Mouse (Mus musculus): ENCODE results near the gene Cacna1h. TPM values are rescaled to one million over a fixed set of nuclear protein-coding genes. Genes with fewer than 3 reads are reported as not detected.

The Cacna1h gene
- polyA plus RNA-seq, 1 experiment from 2014 or later, result 11.3 TPM

DNA sequence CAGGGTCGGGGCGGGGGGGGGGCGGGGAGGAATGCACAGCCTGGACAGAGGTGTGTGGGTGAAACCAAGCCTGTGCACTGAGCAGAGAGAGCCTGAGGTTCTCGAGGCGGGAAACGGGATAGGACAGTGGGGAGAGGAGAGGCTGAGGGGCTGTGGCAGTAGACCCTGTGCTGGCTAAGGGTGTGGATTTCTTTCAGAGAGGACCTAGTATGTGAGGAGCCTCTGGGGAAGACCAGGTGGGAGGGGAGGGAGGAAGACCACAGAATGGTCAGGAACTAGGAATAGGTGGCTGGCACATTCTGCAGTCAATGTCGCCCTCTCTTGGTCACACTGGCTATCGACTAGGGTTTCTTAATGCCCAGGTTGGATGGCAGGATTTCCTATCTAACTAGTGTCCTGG is 36.2 kb upstream of the Cacna1h start:
- no peaks in the 10 kb centered on the region for H3K36me3 ChIP-seq (ENCODE audit: control insufficient read depth, insufficient read depth, low read length)
- WGBS, result 35% methylated on average over 8 of the region's 8 CpGs
- no peak overlapping the region for H3K9ac ChIP-seq (replicated peaks; ENCODE audit: low read length)
- peaks cover 5% of the 10 kb centered on the region for H3K27me3 ChIP-seq (ENCODE audit: control insufficient read depth, insufficient read depth, low read length)
- ATAC-seq (ENCODE audit: low FRiP score, low TSS enrichment), result peak; percentile 53; the same call in 1 of the 2 replicates
- peak; percentile 91 for DNase-seq
- H3K9me3 ChIP-seq (ENCODE audit: control insufficient read depth, low read length), result no peaks in the 10 kb centered on the region
- no peak overlapping the region for H3K4me2 ChIP-seq (ENCODE audit: low read length)
- H3K4me3 ChIP-seq (replicated peaks; ENCODE audit: low read depth, low read length), result no peak overlapping the region
- H3K27ac ChIP-seq (replicated peaks; ENCODE audit: low read depth, low read length), result no peak overlapping the region
- H3K4me1 ChIP-seq (ENCODE audit: control insufficient read depth, insufficient read depth, low read length), result 0 out of 2 replicates have a peak, but pooled peaks cover 3% of the 10 kb centered on the region

DNA sequence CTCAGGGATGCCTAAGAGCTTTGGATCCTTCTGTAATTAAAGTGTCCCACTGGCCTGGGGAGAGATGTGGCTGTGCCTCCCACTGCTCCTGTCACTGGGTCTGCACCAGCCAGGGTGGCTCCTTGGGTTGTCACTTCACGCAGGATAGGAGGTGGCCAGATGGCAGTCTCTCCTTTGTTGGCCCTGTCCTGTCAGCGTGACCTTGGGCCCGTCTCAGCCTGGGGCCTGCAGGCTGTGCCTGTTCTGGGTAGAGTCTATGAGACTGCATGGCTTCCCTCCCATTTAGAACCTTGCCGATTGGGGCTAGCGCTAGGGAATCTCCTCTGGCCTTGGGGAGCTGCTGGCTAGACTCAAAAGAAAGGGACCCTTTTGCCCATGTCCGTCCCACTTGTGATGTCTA is 34.7 kb upstream of the Cacna1h start:
- Histone ChIP-seq H3K36me3 (ENCODE audit: control insufficient read depth, insufficient read depth, low read length) (no peaks in the 10 kb centered on the region), H3K4me2 (ENCODE audit: low read length) (no peak overlapping the region), H3K9me3 (ENCODE audit: control insufficient read depth, low read length) (no peaks in the 10 kb centered on the region), H3K4me1 (ENCODE audit: control insufficient read depth, insufficient read depth, low read length) (no peaks in the 10 kb centered on the region), H3K27ac (replicated peaks; ENCODE audit: low read depth, low read length) (no peak overlapping the region), H3K9ac (replicated peaks; ENCODE audit: low read length) (no peak overlapping the region), H3K4me3 (replicated peaks; ENCODE audit: low read depth, low read length) (no peak overlapping the region), H3K27me3 (ENCODE audit: control insufficient read depth, insufficient read depth, low read length) (peaks cover 4% of the 10 kb centered on the region)
- no peak for ATAC-seq (ENCODE audit: low FRiP score, low TSS enrichment)
- WGBS, result 73% methylated on average over 6 of the region's 6 CpGs
- DNase-seq, result no peak

DNA sequence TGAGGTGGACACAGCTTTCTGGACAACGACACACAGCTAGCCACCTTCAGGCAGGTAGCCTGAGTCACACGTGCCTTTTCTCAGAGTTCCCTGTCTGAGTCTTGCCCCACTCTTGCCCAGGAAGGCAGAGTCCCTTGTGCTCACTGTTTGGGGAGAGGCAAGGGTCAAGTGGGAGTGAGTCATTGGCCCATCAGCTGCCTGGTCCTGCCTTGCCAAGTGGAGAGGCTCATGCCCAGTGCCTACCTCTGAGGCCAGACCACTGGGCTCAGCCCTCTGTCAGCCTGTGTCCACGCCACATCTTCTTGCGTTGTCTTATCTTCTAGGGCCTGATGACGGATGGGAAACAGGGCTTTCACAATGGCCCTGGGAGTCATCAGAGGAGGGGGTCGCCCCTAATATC is 34.2 kb upstream of the Cacna1h start:
- H3K27ac ChIP-seq (replicated peaks; ENCODE audit: low read depth, low read length), result no peak overlapping the region
- ATAC-seq (ENCODE audit: low FRiP score, low TSS enrichment), result no peak
- H3K9ac ChIP-seq (replicated peaks; ENCODE audit: low read length), result no peak overlapping the region
- H3K4me3 ChIP-seq (replicated peaks; ENCODE audit: low read depth, low read length), result no peak overlapping the region
- H3K36me3 ChIP-seq (ENCODE audit: control insufficient read depth, insufficient read depth, low read length), result no peaks in the 10 kb centered on the region
- no peak for DNase-seq
- H3K27me3 ChIP-seq (ENCODE audit: control insufficient read depth, insufficient read depth, low read length), result no peaks in the 10 kb centered on the region; the same call in none of the 2 replicates
- H3K4me2 ChIP-seq (ENCODE audit: low read length), result no peak overlapping the region
- 77% methylated on average over 6 of the region's 6 CpGs for WGBS
- peaks cover under 1% of the 10 kb centered on the region for H3K4me1 ChIP-seq (ENCODE audit: control insufficient read depth, insufficient read depth, low read length)
- H3K9me3 ChIP-seq (ENCODE audit: control insufficient read depth, low read length), result no peaks in the 10 kb centered on the region

DNA sequence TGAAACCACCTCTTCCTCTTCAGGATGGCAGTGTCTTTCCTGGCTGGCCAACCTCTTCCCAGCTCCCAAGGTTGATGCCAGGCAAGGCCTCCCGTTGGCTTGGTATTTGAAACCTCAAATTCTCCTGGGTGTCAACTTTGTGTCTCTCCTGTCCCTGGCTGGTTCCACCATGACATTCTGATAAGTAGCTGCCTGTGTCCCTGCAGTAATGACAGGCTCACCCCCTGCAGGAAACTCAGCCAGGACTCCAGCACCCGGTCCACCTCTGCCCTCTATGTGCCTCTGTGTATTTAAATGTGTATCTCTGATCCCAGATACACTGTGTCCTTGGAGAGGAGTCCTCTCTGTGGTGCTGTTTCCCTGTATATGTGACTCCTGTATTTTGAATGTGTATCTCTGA is 32.7 kb upstream of the Cacna1h start:
- no peak overlapping the region for H3K4me3 ChIP-seq (replicated peaks; ENCODE audit: low read depth, low read length)

DNA sequence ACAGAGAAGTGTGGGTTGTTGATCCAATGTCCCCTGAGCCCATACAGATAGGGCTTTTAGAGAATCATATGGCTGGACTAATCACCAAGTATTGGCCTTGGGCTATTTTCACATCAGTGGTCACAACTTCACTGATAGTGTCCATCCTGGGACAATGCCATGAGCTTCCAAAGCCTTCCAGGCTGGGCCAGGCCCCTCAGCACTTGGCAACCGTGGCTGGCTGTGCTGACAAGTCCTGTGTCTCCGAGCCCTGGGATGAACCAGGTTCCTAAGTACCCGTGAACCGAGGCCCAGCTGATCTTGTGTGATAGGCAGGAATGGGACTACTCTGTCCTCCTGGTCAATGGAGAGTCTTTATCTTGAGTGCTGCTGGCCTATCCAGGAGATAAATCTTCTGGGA is 30.5 kb upstream of the Cacna1h start:
- ATAC-seq (ENCODE audit: low FRiP score, low TSS enrichment) (no peak), DNase-seq (no peak)
- no peaks in the 10 kb centered on the region for H3K27me3 ChIP-seq (ENCODE audit: control insufficient read depth, insufficient read depth, low read length)
- H3K36me3 ChIP-seq (ENCODE audit: control insufficient read depth, insufficient read depth, low read length), result no peaks in the 10 kb centered on the region
- peaks cover 8% of the 10 kb centered on the region for H3K4me1 ChIP-seq (ENCODE audit: control insufficient read depth, insufficient read depth, low read length)
- H3K9ac ChIP-seq (replicated peaks; ENCODE audit: low read length), result no peak overlapping the region
- 80% methylated on average over 4 of the region's 4 CpGs for WGBS
- no peak overlapping the region for H3K4me3 ChIP-seq (replicated peaks; ENCODE audit: low read depth, low read length)
- H3K4me2 ChIP-seq (ENCODE audit: low read length), result no peak overlapping the region
- no peaks in the 10 kb centered on the region for H3K9me3 ChIP-seq (ENCODE audit: control insufficient read depth, low read length)
- H3K27ac ChIP-seq (replicated peaks; ENCODE audit: low read depth, low read length), result no peak overlapping the region

More for the DNA sequence above, 32.7 kb upstream of the Cacna1h start:
- 89% methylated on average over 2 of the region's 2 CpGs for WGBS
- no peak overlapping the region for H3K4me2 ChIP-seq (ENCODE audit: low read length)
- H3K27me3 ChIP-seq (ENCODE audit: control insufficient read depth, insufficient read depth, low read length), result no peaks in the 10 kb centered on the region
- DNase-seq, result no peak
- no peaks in the 10 kb centered on the region for H3K9me3 ChIP-seq (ENCODE audit: control insufficient read depth, low read length)
- no peaks in the 10 kb centered on the region for H3K36me3 ChIP-seq (ENCODE audit: control insufficient read depth, insufficient read depth, low read length)
- no peak overlapping the region for H3K27ac ChIP-seq (replicated peaks; ENCODE audit: low read depth, low read length)
- peaks cover 8% of the 10 kb centered on the region for H3K4me1 ChIP-seq (ENCODE audit: control insufficient read depth, insufficient read depth, low read length)
- ATAC-seq (ENCODE audit: low FRiP score, low TSS enrichment), result no peak
- no peak overlapping the region for H3K9ac ChIP-seq (replicated peaks; ENCODE audit: low read length)

DNA sequence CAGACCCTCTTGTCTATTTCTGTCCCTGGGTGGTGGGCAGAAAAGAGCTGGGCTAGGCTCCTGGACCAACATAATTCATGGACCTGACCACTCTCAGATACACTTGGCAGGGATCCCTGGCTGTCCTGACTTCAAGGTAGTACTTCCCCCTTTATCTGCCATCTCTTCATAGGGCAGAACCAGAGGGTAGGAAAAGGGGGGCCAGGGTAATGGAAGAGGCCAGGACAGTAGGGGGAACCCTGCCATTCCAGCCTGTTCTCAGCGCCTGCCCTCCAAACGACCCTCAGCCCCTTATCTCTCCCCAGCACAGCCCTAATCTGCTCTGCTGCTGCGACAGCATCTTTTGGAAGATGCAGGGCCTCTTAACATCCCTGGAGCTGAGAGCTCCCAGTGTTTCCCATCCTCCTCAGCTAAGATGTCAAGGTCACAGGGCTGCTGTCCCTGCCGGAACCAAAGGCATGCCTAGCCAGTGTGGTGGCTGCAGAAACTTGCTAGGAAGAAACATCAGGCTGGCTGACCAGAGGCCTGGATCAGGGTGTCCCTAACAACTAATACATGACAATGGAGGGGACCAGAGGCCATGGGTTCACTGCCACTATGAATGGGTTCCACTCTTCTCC is 29.9 kb upstream of the Cacna1h start:
- Histone ChIP-seq H3K27ac (replicated peaks; ENCODE audit: low read depth, low read length) (no peak overlapping the region), H3K4me3 (replicated peaks; ENCODE audit: low read depth, low read length) (no peak overlapping the region), H3K27me3 (ENCODE audit: control insufficient read depth, insufficient read depth, low read length) (no peaks in the 10 kb centered on the region), H3K9me3 (ENCODE audit: control insufficient read depth, low read length) (no peaks in the 10 kb centered on the region), H3K4me1 (ENCODE audit: control insufficient read depth, insufficient read depth, low read length) (peaks cover 8% of the 10 kb centered on the region), H3K9ac (replicated peaks; ENCODE audit: low read length) (no peak overlapping the region), H3K36me3 (ENCODE audit: control insufficient read depth, insufficient read depth, low read length) (no peaks in the 10 kb centered on the region), H3K4me2 (ENCODE audit: low read length) (no peak overlapping the region)
- no peak for DNase-seq
- 57% methylated on average over 4 of the region's 4 CpGs for WGBS
- no peak for ATAC-seq (ENCODE audit: low FRiP score, low TSS enrichment)

DNA sequence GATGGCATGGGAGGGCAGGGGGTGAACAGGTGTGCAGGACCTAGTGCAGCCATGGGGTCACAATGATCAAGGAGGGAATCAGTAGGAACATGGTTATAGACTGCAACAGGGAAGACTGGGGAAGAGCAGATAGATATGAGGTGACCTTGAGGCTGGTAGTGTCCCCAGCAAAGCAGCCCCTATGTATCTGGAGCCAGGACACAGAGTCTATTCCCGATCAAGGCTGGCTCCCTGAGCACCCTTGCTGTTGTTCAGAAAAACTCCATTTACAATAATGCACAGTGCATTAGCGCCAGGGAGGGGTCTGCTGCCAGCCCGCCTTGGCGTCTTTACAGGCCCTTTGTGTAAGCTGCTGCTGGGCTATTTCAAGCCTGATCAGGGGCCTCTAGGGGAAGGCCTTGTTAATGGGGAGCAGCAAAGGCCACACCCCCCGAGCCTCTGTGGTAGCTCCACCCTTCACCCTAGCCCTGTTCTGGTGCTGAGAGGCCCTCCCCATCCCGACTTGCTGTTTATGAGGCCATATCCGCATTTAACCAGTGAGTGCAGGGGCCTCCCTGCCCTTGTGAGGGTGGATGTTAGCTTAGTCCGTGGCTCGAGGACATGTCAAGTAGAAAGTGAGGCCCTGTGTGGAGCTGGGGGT is 28.8 kb upstream of the Cacna1h start:
- ATAC-seq (ENCODE audit: low FRiP score, low TSS enrichment) (no peak), DNase-seq (peak; percentile 61)
- Histone ChIP-seq H3K4me3 (replicated peaks; ENCODE audit: low read depth, low read length) (no peak overlapping the region), H3K4me2 (ENCODE audit: low read length) (no peak overlapping the region), H3K9ac (replicated peaks; ENCODE audit: low read length) (no peak overlapping the region), H3K36me3 (ENCODE audit: control insufficient read depth, insufficient read depth, low read length) (no peaks in the 10 kb centered on the region), H3K4me1 (ENCODE audit: control insufficient read depth, insufficient read depth, low read length) (peaks cover 8% of the 10 kb centered on the region), H3K27ac (replicated peaks; ENCODE audit: low read depth, low read length) (no peak overlapping the region), H3K9me3 (ENCODE audit: control insufficient read depth, low read length) (no peaks in the 10 kb centered on the region), H3K27me3 (ENCODE audit: control insufficient read depth, insufficient read depth, low read length) (no peaks in the 10 kb centered on the region)
- WGBS, result 20% methylated on average over 9 of the region's 9 CpGs

DNA sequence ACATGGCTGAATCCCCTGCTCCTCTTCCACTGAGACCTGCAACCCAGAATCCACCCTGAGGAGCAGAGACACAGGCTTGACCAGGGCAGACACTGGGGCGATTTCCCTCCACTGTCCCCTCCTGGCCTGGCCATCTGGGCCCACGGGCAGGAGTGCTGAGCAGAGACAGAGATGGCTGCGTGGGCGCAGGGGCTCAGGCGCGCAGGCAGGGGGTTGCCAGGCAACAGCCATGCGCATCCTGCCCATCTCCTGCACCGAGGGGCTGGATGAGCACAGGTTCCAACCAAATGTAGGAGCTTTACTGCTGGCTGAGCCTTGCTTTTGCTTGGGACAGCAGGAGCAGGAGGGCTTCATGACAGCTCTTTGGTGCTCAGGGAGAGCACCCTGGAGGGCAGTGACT is 23.0 kb upstream of the Cacna1h start:
- WGBS, result 34% methylated on average over 8 of the region's 8 CpGs

DNA sequence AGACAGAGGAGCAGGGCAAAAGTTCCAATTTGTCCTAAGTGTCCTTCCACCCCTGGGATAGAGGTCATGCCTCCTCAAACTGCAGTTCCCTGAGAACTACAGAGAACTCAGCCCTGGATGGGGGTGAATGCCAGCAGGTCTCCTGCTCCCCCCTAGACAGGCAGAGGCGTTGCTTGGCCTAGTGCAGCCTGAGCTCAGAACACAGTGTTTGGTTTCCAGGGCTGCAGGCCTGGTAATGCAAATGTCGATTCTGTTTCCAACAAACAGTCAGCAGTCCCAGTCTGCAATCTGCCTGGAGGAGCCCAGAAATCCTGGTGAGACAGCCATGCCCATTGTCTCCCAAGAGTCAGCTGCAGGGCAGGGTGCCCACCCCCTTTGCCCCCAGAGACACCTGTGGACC is 20.7 kb upstream of the Cacna1h start, which contains the start of gene Tekt4:
TSS of gene Tekt4 (plus strand) at position 344 of the 400 bp plus-strand sequence.
- Histone ChIP-seq H3K36me3 (ENCODE audit: control insufficient read depth, insufficient read depth, low read length) (no peaks in the 10 kb centered on the region), H3K27me3 (ENCODE audit: control insufficient read depth, insufficient read depth, low read length) (no peaks in the 10 kb centered on the region), H3K4me1 (ENCODE audit: control insufficient read depth, insufficient read depth, low read length) (0 out of 2 replicates have a peak, but pooled peaks cover 7% of the 10 kb centered on the region), H3K27ac (replicated peaks; ENCODE audit: low read depth, low read length) (no peak within 1 kb of the TSS), H3K4me3 (replicated peaks; ENCODE audit: low read depth, low read length) (no peak within 1 kb of the TSS), H3K9ac (replicated peaks; ENCODE audit: low read length) (no peak within 1 kb of the TSS), H3K4me2 (ENCODE audit: low read length) (no peak within 1 kb of the TSS), H3K9me3 (ENCODE audit: control insufficient read depth, low read length) (no peaks in the 10 kb centered on the region)
- DNase-seq (no peak), ATAC-seq (ENCODE audit: low FRiP score, low TSS enrichment) (no peak)
- WGBS, result 37% methylated on average over 2 of the region's 2 CpGs

More for the DNA sequence above, 23.0 kb upstream of the Cacna1h start:
- Histone ChIP-seq H3K4me3 (replicated peaks; ENCODE audit: low read depth, low read length) (no peak overlapping the region), H3K36me3 (ENCODE audit: control insufficient read depth, insufficient read depth, low read length) (no peaks in the 10 kb centered on the region), H3K27me3 (ENCODE audit: control insufficient read depth, insufficient read depth, low read length) (no peaks in the 10 kb centered on the region), H3K9ac (replicated peaks; ENCODE audit: low read length) (no peak overlapping the region; the same call in 1 of the 2 replicates), H3K27ac (replicated peaks; ENCODE audit: low read depth, low read length) (0 out of 2 replicates have a peak overlapping the region, but pooled peaks have one; percentile 3), H3K4me1 (ENCODE audit: control insufficient read depth, insufficient read depth, low read length) (0 out of 2 replicates have a peak, but pooled peaks cover 7% of the 10 kb centered on the region), H3K9me3 (ENCODE audit: control insufficient read depth, low read length) (no peaks in the 10 kb centered on the region), H3K4me2 (ENCODE audit: low read length) (no peak overlapping the region)
- DNase-seq (peak; percentile 70), ATAC-seq (ENCODE audit: low FRiP score, low TSS enrichment) (no peak)
